Mouse (Mus musculus): ENCODE measurements around the gene Secisbp2. TPM values are rescaled to one million over a fixed set of nuclear protein-coding genes. Genes with fewer than 3 reads are reported as not detected.
A peak's percentile ranks its signal among the peaks of the same experiment; 100 is the strongest.

Gene Secisbp2
- 10 to 100 TPM; 11.1 to 11.5 TPM for total RNA-seq (2021)
- polyA plus RNA-seq (2012; rRNA removed) = 15.3 and 20.6 TPM in 2 replicates
- long read RNA-seq, transcript Secisbp2-201 (17 exons, 3,328 nt) = major isoform, 9 of 15 reads
- long read RNA-seq, partial matches to known transcripts = 1 of 15 reads
- long read RNA-seq, other reads (novel, unspliced or antisense) = 5 of 15 reads

GRCm38 (mm10) chr13:51651408-51652064 lies at the start of gene Secisbp2:
Gene Secisbp2, plus strand, starts transcription at chr13:51651697.
- WGBS = under 1% methylated on average over 68 of the region's 69 CpGs
- intact Hi-C loops (cut with DNase I) = loop anchor here (10.0 kb wide), 1 partner anchor 573 kb away; no protein-coding TSS in a partner anchor
- Histone ChIP-seq H3K79me2 (replicated peaks; ENCODE audit: control insufficient read depth, insufficient read depth, low read length) (peaks cover 4% of the 10 kb centered on the region; the same call in 1 of the 2 replicates), H3K4me1 (ENCODE audit: control insufficient read depth, insufficient read depth, low read length) (peaks cover 3% of the 10 kb centered on the region), H3K27ac (peak within 1 kb of the TSS; percentile 93), H3K27me3 (ENCODE audit: control insufficient read depth, insufficient read depth, low read length) (no peaks in the 10 kb centered on the region), H3K9ac (ENCODE audit: low read depth, low read length) (peak within 1 kb of the TSS; percentile 97), H3K4me3 (peak within 1 kb of the TSS; percentile 91), H3K36me3 (ENCODE audit: control insufficient read depth, insufficient read depth, low read length) (no peaks in the 10 kb centered on the region)
- peak; percentile 97 to 98 for DNase-seq
- no peak for TF ChIP-seq CTCF (IDR thresholded peaks at IDR 0.05)
- 0 out of 2 replicates have a peak, but pooled peaks have one; percentile 19 for TF ChIP-seq EP300 (IDR thresholded peaks at IDR 0.05; ENCODE audit: insufficient read depth, low read depth, low read length)
- TF ChIP-seq POLR2A (IDR thresholded peaks at IDR 0.05; ENCODE audit: insufficient read depth, low read depth, low read length) = peak; percentile 63

GRCm38 (mm10) chr13:51602764-51603163 lies 48.7 kb upstream of the Secisbp2 start:
- DNase-seq = no peak
- Histone ChIP-seq H3K36me3 (ENCODE audit: control insufficient read depth, insufficient read depth, low read length) (no peaks in the 10 kb centered on the region), H3K27me3 (ENCODE audit: control insufficient read depth, insufficient read depth, low read length) (no peaks in the 10 kb centered on the region), H3K79me2 (replicated peaks; ENCODE audit: control insufficient read depth, insufficient read depth, low read length) (no peaks in the 10 kb centered on the region), H3K4me1 (ENCODE audit: control insufficient read depth, insufficient read depth, low read length) (no peaks in the 10 kb centered on the region), H3K4me3 (no peak overlapping the region), H3K9ac (ENCODE audit: low read depth, low read length) (no peak overlapping the region), H3K27ac (no peak overlapping the region)
- intact Hi-C loops (cut with DNase I) = no loop called here
- 67% methylated on average over 8 of the region's 8 CpGs for WGBS
- TF ChIP-seq POLR2A (IDR thresholded peaks at IDR 0.05; ENCODE audit: insufficient read depth, low read depth, low read length) (no peak), CTCF (IDR thresholded peaks at IDR 0.05) (no peak), EP300 (IDR thresholded peaks at IDR 0.05; ENCODE audit: insufficient read depth, low read depth, low read length) (no peak)

- H3K4me1 ChIP-seq (ENCODE audit: control insufficient read depth, insufficient read depth, low read length) = no peaks in the 10 kb centered on the region
- H3K36me3 ChIP-seq (ENCODE audit: control insufficient read depth, insufficient read depth, low read length) = no peaks in the 10 kb centered on the region
- no peaks in the 10 kb centered on the region for H3K27me3 ChIP-seq (ENCODE audit: control insufficient read depth, insufficient read depth, low read length)
- WGBS = 31% methylated on average over 16 of the region's 16 CpGs
- DNase-seq = peak in 1 of 2 experiments; percentile 8
- intact Hi-C loops (cut with DNase I) = no loop called here
- no peak overlapping the region for H3K27ac ChIP-seq
- H3K4me3 ChIP-seq = no peak overlapping the region
- no peak for TF ChIP-seq CTCF (IDR thresholded peaks at IDR 0.05)
- no peak for TF ChIP-seq EP300 (IDR thresholded peaks at IDR 0.05; ENCODE audit: insufficient read depth, low read depth, low read length)
- no peak for TF ChIP-seq POLR2A (IDR thresholded peaks at IDR 0.05; ENCODE audit: insufficient read depth, low read depth, low read length)
- H3K9ac ChIP-seq (ENCODE audit: low read depth, low read length) = no peak overlapping the region
- H3K79me2 ChIP-seq (replicated peaks; ENCODE audit: control insufficient read depth, insufficient read depth, low read length) = no peaks in the 10 kb centered on the region
Measured at GRCm38 (mm10) chr13:51603221-51603893, 48.1 kb upstream of the Secisbp2 start.

- TF ChIP-seq CTCF (IDR thresholded peaks at IDR 0.05) (no peak), POLR2A (IDR thresholded peaks at IDR 0.05; ENCODE audit: insufficient read depth, low read depth, low read length) (no peak), EP300 (IDR thresholded peaks at IDR 0.05; ENCODE audit: insufficient read depth, low read depth, low read length) (no peak)
- Histone ChIP-seq H3K4me1 (ENCODE audit: control insufficient read depth, insufficient read depth, low read length) (no peaks in the 10 kb centered on the region), H3K36me3 (ENCODE audit: control insufficient read depth, insufficient read depth, low read length) (no peaks in the 10 kb centered on the region), H3K27me3 (ENCODE audit: control insufficient read depth, insufficient read depth, low read length) (no peaks in the 10 kb centered on the region), H3K9ac (ENCODE audit: low read depth, low read length) (no peak overlapping the region), H3K27ac (no peak overlapping the region), H3K4me3 (no peak overlapping the region), H3K79me2 (replicated peaks; ENCODE audit: control insufficient read depth, insufficient read depth, low read length) (no peaks in the 10 kb centered on the region)
- WGBS = 55% methylated on average over 4 of the region's 4 CpGs
- DNase-seq = no peak
- intact Hi-C loops (cut with DNase I) = no loop called here
Measured at GRCm38 (mm10) chr13:51603894-51604244, 47.6 kb upstream of the Secisbp2 start.

GRCm38 (mm10) chr13:51609231-51609630 lies 42.3 kb upstream of the Secisbp2 start:
- TF ChIP-seq POLR2A (IDR thresholded peaks at IDR 0.05; ENCODE audit: insufficient read depth, low read depth, low read length) (no peak), CTCF (IDR thresholded peaks at IDR 0.05) (peak; percentile 24)
- WGBS = 93% methylated on average over 7 of the region's 7 CpGs
- no peak for DNase-seq
- H3K79me2 ChIP-seq (replicated peaks; ENCODE audit: control insufficient read depth, insufficient read depth, low read length) = no peaks in the 10 kb centered on the region
- no peak overlapping the region for H3K4me3 ChIP-seq
- H3K9ac ChIP-seq (ENCODE audit: low read depth, low read length) = no peak overlapping the region
- H3K36me3 ChIP-seq (ENCODE audit: control insufficient read depth, insufficient read depth, low read length) = no peaks in the 10 kb centered on the region
- H3K4me1 ChIP-seq (ENCODE audit: control insufficient read depth, insufficient read depth, low read length) = no peaks in the 10 kb centered on the region
- intact Hi-C loops (cut with DNase I) = no loop called here
- no peaks in the 10 kb centered on the region for H3K27me3 ChIP-seq (ENCODE audit: control insufficient read depth, insufficient read depth, low read length)
- no peak overlapping the region for H3K27ac ChIP-seq

GRCm38 (mm10) chr13:51611060-51611459 lies 40.4 kb upstream of the Secisbp2 start:
- DNase-seq = peak in 1 of 2 experiments; percentile 9

More at GRCm38 (mm10) chr13:51611060-51611459, 40.4 kb upstream of the Secisbp2 start:
- H3K9ac ChIP-seq (ENCODE audit: low read depth, low read length) = no peak overlapping the region
- H3K79me2 ChIP-seq (replicated peaks; ENCODE audit: control insufficient read depth, insufficient read depth, low read length) = no peaks in the 10 kb centered on the region
- WGBS = 9% methylated on average over 9 of the region's 9 CpGs
- no peak overlapping the region for H3K4me3 ChIP-seq
- H3K4me1 ChIP-seq (ENCODE audit: control insufficient read depth, insufficient read depth, low read length) = no peaks in the 10 kb centered on the region; the same call in 1 of the 2 replicates
- intact Hi-C loops (cut with DNase I) = loop anchor here (10.0 kb wide), 1 partner anchor 186 kb away; no protein-coding TSS in a partner anchor
- TF ChIP-seq CTCF (IDR thresholded peaks at IDR 0.05) (no peak), EP300 (IDR thresholded peaks at IDR 0.05; ENCODE audit: insufficient read depth, low read depth, low read length) (no peak), POLR2A (IDR thresholded peaks at IDR 0.05; ENCODE audit: insufficient read depth, low read depth, low read length) (no peak)
- H3K36me3 ChIP-seq (ENCODE audit: control insufficient read depth, insufficient read depth, low read length) = no peaks in the 10 kb centered on the region
- no peak overlapping the region for H3K27ac ChIP-seq
- no peaks in the 10 kb centered on the region for H3K27me3 ChIP-seq (ENCODE audit: control insufficient read depth, insufficient read depth, low read length)

Data from heart, adult 2 months (tissue).